Mouse (Mus musculus): ENCODE data around the gene Coro6. TPM values are rescaled to one million over a fixed set of nuclear protein-coding genes. Genes with fewer than 3 reads are reported as not detected.

Coro6 gene
- polyA plus RNA-seq, 1 experiment = 23.9 TPM

DNA sequence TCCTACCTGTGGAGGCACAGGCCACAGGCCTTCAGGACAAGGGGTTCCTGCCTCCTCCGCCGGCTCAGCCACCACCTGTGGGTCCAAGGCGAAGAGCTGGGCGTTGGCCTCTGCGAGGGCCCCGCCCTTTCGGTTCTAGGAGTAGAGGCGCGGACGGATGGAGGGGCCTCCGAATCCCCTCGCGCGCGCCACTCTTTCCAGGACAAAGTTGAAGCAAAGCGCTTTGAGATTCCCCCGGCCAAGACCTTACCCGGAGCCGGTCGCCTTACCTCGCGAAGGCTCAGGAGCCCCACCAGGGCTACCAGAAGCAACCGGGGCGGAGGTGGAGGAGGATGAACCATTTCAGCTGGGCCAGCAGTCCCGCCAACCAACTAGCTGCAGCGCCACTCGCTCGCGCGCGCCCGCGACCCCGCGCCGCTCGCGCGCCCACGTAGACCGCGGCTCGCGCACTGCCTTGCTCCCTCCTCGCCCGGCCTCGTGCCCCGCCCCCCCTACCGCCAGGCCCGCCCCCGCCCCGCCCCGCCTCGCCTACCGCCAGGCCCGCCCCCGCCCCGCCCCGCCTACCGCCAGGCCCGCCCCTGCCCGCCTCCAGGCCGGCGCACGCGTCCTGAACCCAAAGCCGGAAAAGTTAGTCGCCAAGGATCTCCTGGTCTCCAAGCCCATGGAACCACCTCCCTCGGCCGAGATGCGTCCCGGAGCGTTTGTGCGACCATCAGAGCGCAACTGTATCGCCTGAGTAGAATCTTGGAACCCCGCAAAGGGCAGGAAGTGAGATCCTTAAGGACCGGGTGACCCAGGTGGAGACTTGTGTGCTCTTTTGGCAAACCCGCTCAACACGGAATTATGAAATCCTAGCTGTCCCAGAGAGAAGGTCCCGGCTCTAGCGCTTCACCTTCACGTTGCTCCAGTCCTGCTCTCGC lies 50.9 kb downstream of the Coro6 start:
- WGBS = under 1% methylated on average over 76 of the region's 84 CpGs
- TF ChIP-seq POLR2A (IDR thresholded peaks at IDR 0.05; ENCODE audit: control insufficient read depth, extremely low read depth, insufficient read depth, low read length, poor library complexity) = peak; percentile 77
- TF ChIP-seq CTCF (IDR thresholded peaks at IDR 0.05; ENCODE audit: borderline replicate concordance, control insufficient read depth, extremely low read depth, insufficient read depth, low read length, poor library complexity) = peak; percentile 11; the same call in 1 of the 2 replicates
- Histone ChIP-seq H3K27ac (ENCODE audit: control insufficient read depth, insufficient read depth, low read length) (no peak overlapping the region), H3K36me3 (ENCODE audit: control insufficient read depth, insufficient read depth, low read length) (no peaks in the 10 kb centered on the region), H3K27me3 (ENCODE audit: control insufficient read depth, insufficient read depth, low read length) (no peaks in the 10 kb centered on the region), H3K4me3 (ENCODE audit: control insufficient read depth, insufficient read depth, low read length) (peak overlapping the region; percentile 66), H3K4me1 (replicated peaks; ENCODE audit: control insufficient read depth, insufficient read depth, low read length) (peaks cover 50% of the 10 kb centered on the region)
- peak; percentile 87 for DNase-seq

DNA sequence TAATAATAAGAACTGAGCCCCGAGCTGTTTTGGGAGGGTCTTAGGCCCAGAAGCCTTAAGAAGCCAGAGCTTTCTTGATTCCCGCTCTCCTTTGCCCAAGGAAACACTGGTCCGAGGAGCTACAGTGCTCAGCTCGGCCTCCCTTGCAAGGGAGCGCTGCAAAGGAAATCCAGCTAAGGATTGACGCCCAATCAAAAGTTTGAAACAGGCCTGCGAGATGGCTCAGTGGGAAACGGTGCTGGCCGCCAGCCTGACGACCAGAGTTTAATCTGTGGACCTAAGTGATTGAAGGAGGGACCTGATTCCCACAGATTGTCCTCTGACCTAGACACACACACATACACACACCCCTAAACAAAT lies 51.6 kb downstream of the Coro6 start:
- TF ChIP-seq CTCF (IDR thresholded peaks at IDR 0.05; ENCODE audit: borderline replicate concordance, control insufficient read depth, extremely low read depth, insufficient read depth, low read length, poor library complexity) (no peak), POLR2A (IDR thresholded peaks at IDR 0.05; ENCODE audit: control insufficient read depth, extremely low read depth, insufficient read depth, low read length, poor library complexity) (no peak)
- WGBS = 14% methylated on average over 10 of the region's 10 CpGs
- Histone ChIP-seq H3K27me3 (ENCODE audit: control insufficient read depth, insufficient read depth, low read length) (no peaks in the 10 kb centered on the region), H3K4me3 (ENCODE audit: control insufficient read depth, insufficient read depth, low read length) (peak overlapping the region; percentile 66), H3K4me1 (replicated peaks; ENCODE audit: control insufficient read depth, insufficient read depth, low read length) (peaks cover 51% of the 10 kb centered on the region), H3K36me3 (ENCODE audit: control insufficient read depth, insufficient read depth, low read length) (no peaks in the 10 kb centered on the region), H3K27ac (ENCODE audit: control insufficient read depth, insufficient read depth, low read length) (no peak overlapping the region)
- DNase-seq = peak; percentile 15

DNA sequence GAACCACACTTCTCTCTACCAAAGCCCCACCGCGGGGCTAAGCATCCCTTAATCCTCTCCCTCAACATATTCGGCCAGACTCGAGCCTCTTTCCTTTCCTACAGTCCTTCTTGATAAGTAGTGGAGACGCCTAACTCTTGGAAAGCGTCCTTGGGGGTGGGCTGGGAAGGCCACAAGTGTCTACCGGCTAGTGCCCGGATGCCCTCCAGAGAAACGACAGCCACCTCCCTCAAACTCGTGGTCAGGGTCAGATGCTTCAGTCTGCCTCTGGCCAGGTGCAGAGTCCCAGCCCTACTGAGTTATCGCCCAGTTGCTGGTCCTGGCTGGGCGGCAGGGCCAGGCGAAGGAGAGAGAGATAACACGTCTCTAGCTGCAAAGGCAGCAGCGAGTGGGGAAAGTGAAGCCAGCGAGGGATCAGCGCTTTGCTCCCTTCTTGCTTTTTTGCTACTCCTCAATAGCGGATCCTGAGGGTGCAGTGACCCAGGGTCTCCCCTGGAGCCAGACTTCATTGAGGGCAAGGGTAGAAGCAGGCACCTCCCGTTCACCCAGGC lies 52.1 kb downstream of the Coro6 start:
- Histone ChIP-seq H3K4me1 (replicated peaks; ENCODE audit: control insufficient read depth, insufficient read depth, low read length) (peaks cover 55% of the 10 kb centered on the region), H3K4me3 (ENCODE audit: control insufficient read depth, insufficient read depth, low read length) (peak overlapping the region; percentile 50), H3K27me3 (ENCODE audit: control insufficient read depth, insufficient read depth, low read length) (no peaks in the 10 kb centered on the region), H3K27ac (ENCODE audit: control insufficient read depth, insufficient read depth, low read length) (no peak overlapping the region), H3K36me3 (ENCODE audit: control insufficient read depth, insufficient read depth, low read length) (no peaks in the 10 kb centered on the region)
- DNase-seq = peak; percentile 37
- 13% methylated on average over 19 of the region's 19 CpGs for WGBS
- TF ChIP-seq POLR2A (IDR thresholded peaks at IDR 0.05; ENCODE audit: control insufficient read depth, extremely low read depth, insufficient read depth, low read length, poor library complexity) (no peak), CTCF (IDR thresholded peaks at IDR 0.05; ENCODE audit: borderline replicate concordance, control insufficient read depth, extremely low read depth, insufficient read depth, low read length, poor library complexity) (no peak)

- Histone ChIP-seq H3K36me3 (ENCODE audit: control insufficient read depth, insufficient read depth, low read length) (no peaks in the 10 kb centered on the region), H3K4me3 (ENCODE audit: control insufficient read depth, insufficient read depth, low read length) (peak within 1 kb of the TSS; percentile 50), H3K27me3 (ENCODE audit: control insufficient read depth, insufficient read depth, low read length) (no peaks in the 10 kb centered on the region), H3K27ac (ENCODE audit: control insufficient read depth, insufficient read depth, low read length) (no peak within 1 kb of the TSS), H3K4me1 (replicated peaks; ENCODE audit: control insufficient read depth, insufficient read depth, low read length) (peaks cover 60% of the 10 kb centered on the region)
- under 1% methylated on average over 72 of the region's 72 CpGs for WGBS
- DNase-seq = peak; percentile 65
- TF ChIP-seq CTCF (IDR thresholded peaks at IDR 0.05; ENCODE audit: borderline replicate concordance, control insufficient read depth, extremely low read depth, insufficient read depth, low read length, poor library complexity) (0 out of 2 replicates have a peak, but pooled peaks have one; percentile 1), POLR2A (IDR thresholded peaks at IDR 0.05; ENCODE audit: control insufficient read depth, extremely low read depth, insufficient read depth, low read length, poor library complexity) (no peak; the same call in 1 of the 2 replicates)
These were observed 52.8 kb downstream of the Coro6 start, which contains the start of gene Abhd15 for GRCm38 (mm10) chr11:77514832-77515636. Abhd15 (plus strand) TSS chr11:77515121.

DNA sequence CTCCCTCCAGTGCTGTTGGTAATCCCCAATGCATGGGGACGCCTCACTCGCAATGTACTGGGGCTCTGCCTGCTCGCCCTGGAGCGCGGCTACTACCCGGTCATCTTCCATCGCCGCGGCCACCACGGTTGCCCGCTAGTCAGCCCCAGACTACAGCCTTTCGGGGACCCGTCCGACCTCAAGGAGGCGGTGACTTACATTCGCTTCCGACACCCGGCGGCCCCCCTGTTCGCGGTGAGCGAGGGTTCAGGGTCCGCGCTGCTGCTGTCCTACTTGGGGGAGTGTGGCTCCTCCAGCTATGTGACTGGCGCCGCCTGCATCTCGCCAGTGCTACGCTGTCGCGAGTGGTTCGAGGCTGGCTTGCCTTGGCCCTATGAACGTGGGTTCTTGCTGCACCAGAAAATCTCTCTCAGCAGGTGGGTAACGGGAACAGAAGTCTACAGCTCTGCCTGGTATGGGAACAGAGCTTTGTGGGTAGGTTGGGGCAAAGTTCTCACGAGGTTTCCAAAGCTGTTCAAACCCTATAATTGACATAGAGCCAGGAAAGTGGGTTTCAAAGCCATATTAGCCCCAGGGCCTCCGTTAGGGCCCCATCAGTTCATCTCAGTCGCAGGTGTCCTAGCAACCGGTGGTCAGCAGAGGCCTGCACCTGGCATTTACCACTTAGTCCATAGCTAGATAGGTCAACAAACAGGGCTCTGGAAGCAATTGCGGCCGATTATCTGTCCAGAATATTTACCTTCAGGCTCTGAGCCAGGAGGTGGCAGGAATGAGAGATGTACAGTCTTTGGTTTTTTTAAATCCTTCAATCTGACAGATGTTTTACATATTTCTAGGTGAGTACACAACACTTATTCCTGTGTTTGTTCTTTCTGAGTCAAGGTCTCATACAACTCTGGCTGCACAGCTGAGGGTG lies 53.7 kb downstream of the Coro6 start, which contains the start of gene Trp53i13:
TSS of gene Trp53i13 (minus strand) at position 344 of the 916 bp plus-strand sequence.
- H3K27me3 ChIP-seq (ENCODE audit: control insufficient read depth, insufficient read depth, low read length) = no peaks in the 10 kb centered on the region
- H3K4me3 ChIP-seq (ENCODE audit: control insufficient read depth, insufficient read depth, low read length) = peak within 1 kb of the TSS; percentile 50
- TF ChIP-seq CTCF (IDR thresholded peaks at IDR 0.05; ENCODE audit: borderline replicate concordance, control insufficient read depth, extremely low read depth, insufficient read depth, low read length, poor library complexity) = no peak
- TF ChIP-seq POLR2A (IDR thresholded peaks at IDR 0.05; ENCODE audit: control insufficient read depth, extremely low read depth, insufficient read depth, low read length, poor library complexity) = no peak
- H3K27ac ChIP-seq (ENCODE audit: control insufficient read depth, insufficient read depth, low read length) = no peak within 1 kb of the TSS
- no peak for DNase-seq
- H3K36me3 ChIP-seq (ENCODE audit: control insufficient read depth, insufficient read depth, low read length) = no peaks in the 10 kb centered on the region
- peaks cover 68% of the 10 kb centered on the region for H3K4me1 ChIP-seq (replicated peaks; ENCODE audit: control insufficient read depth, insufficient read depth, low read length)
- 6% methylated on average over 39 of the region's 39 CpGs for WGBS

Measured in thymus, adult 2 months (tissue).